Mouse (Mus musculus): ENCODE measurements around the gene Mllt10.

Mllt10 gene

GRCm38 (mm10) chr2:18034371-18035250, 20.4 kb upstream of the Mllt10 start:
- no peak for DNase-seq (ENCODE audit: low spot score)

GRCm38 (mm10) chr2:18037491-18037890, 17.5 kb upstream of the Mllt10 start, which contains the start of gene A930004D18Rik:
A930004D18Rik (minus strand) TSS chr2:18037737.
- DNase-seq (ENCODE audit: low spot score): no peak

- DNase-seq (ENCODE audit: low spot score): no peak
Observed at GRCm38 (mm10) chr2:18038141-18038752, 16.8 kb upstream of the Mllt10 start.

GRCm38 (mm10) chr2:18038895-18039371, 16.1 kb upstream of the Mllt10 start:
- no peak for DNase-seq (ENCODE audit: low spot score)

- peak; percentile 54 for DNase-seq (ENCODE audit: low spot score)
Observed at GRCm38 (mm10) chr2:18039566-18040290, 15.3 kb upstream of the Mllt10 start.

- DNase-seq (ENCODE audit: low spot score): no peak
Observed at GRCm38 (mm10) chr2:18040347-18041160, 14.5 kb upstream of the Mllt10 start.

- no peak for DNase-seq (ENCODE audit: low spot score)
Observed at GRCm38 (mm10) chr2:18041199-18041885, 13.7 kb upstream of the Mllt10 start.

- no peak for DNase-seq (ENCODE audit: low spot score)
Observed at GRCm38 (mm10) chr2:18045143-18045780, 9.8 kb upstream of the Mllt10 start.

GRCm38 (mm10) chr2:18045781-18046181, 9.3 kb upstream of the Mllt10 start:
- no peak for DNase-seq (ENCODE audit: low spot score)

GRCm38 (mm10) chr2:18046186-18046585, 8.9 kb upstream of the Mllt10 start:
- no peak for DNase-seq (ENCODE audit: low spot score)

GRCm38 (mm10) chr2:18046758-18047645, 8.0 kb upstream of the Mllt10 start:
- DNase-seq (ENCODE audit: low spot score): peak; percentile 73

GRCm38 (mm10) chr2:18047646-18048452, 7.2 kb upstream of the Mllt10 start:
- peak; percentile 80 for DNase-seq (ENCODE audit: low spot score)

- DNase-seq (ENCODE audit: low spot score): no peak
Observed at GRCm38 (mm10) chr2:18048453-18049075, 6.5 kb upstream of the Mllt10 start, which contains the start of gene Skida1. Skida1 (minus strand) TSS chr2:18049051.

- no peak for DNase-seq (ENCODE audit: low spot score)
Observed at GRCm38 (mm10) chr2:18049279-18049821, 5.7 kb upstream of the Mllt10 start.

- DNase-seq (ENCODE audit: low spot score): no peak
Observed at GRCm38 (mm10) chr2:18050018-18050417, 5.0 kb upstream of the Mllt10 start.

GRCm38 (mm10) chr2:18050541-18050985, 4.5 kb upstream of the Mllt10 start:
- no peak for DNase-seq (ENCODE audit: low spot score)

GRCm38 (mm10) chr2:18051026-18051830, 3.8 kb upstream of the Mllt10 start:
- DNase-seq (ENCODE audit: low spot score): no peak

Measured in ovary, postnatal 36 days (tissue).